Mouse (Mus musculus): ENCODE data around the gene Olfr761. TPM values are rescaled to one million over a fixed set of nuclear protein-coding genes. Genes with fewer than 3 reads are reported as not detected.
"Not testable (repeated sequence)": the region's sequence is repeated elsewhere in the genome, so short reads cannot be mapped to it uniquely, and the experiment has no call there.

Gene Olfr761
- total RNA-seq (2021): not detected
- long read RNA-seq, experiment 1: 0 reads
- long read RNA-seq, experiment 2: 0 reads

DNA sequence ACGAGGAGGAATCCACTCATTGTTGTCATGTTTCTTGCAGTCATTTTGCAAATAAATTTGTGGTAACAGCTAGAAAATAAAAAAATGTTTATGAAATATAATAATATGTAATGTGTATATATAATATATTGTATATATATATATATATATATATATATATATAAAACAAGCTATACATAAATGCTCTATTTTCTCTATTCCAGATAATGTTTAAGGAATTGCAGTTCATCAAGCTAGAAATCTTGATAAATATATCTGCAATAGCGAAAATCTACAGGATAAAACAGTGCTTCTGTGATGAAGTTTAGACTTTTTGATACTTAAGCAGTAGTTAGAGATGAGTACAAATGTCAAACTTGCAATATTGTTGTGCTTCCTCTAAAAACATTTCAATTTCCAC is at the start of gene Olfr761:
Olfr761 (minus strand) TSS at position 101 of the 400 bp plus-strand sequence.
- DNase-seq (ENCODE audit: low spot score): no peak

- DNase-seq (ENCODE audit: low spot score): no peak
These were observed 42.9 kb upstream of the Olfr761 start for GRCm38 (mm10) chr17:37995635-37996307.

GRCm38 (mm10) chr17:37990453-37990961 is 37.6 kb upstream of the Olfr761 start:
- DNase-seq (ENCODE audit: low spot score): no peak

DNA sequence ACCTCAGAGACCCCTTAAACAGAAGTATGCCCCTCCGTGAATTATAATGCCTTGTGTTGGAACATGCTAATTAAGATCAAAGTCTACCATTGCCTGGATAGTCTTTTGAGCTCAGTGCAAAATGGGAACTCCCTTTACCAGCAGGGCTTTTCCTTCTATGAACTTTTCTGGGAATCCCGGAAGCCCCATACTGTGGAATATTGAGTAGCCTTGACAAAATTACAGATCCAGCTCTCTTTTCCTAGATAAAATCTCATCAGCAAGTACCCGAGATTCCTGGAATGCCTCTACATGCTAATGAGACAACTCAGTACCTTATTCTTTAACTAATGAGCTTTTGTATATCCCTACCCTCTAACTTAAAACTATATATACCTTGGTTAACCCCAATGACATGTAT is 20.7 kb upstream of the Olfr761 start:
- no peak for DNase-seq (ENCODE audit: low spot score)

DNA sequence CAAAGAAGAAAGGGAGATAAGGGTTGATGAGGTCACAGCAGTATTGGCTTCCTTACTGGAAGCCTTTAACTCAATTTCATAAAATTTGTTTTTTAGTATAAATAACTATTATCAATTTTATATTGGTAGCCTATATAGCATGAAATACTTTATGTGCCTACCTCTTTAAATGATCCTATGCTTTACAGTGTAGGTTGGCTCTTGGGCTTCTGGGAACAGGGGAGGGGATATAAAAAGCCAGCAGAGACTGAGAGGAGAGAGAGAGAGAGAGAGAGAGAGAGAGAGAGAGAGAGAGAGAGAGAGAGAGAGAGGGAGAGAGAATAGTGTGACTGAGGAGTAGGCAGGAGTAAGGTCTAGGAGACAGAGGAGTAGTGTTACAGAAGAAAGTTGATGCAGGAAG is 32.6 kb downstream of the Olfr761 start, which contains the start of gene Olfr128:
Olfr128 (plus strand) TSS at position 301 of the 400 bp plus-strand sequence.
- no peak for DNase-seq (ENCODE audit: low spot score)

DNA sequence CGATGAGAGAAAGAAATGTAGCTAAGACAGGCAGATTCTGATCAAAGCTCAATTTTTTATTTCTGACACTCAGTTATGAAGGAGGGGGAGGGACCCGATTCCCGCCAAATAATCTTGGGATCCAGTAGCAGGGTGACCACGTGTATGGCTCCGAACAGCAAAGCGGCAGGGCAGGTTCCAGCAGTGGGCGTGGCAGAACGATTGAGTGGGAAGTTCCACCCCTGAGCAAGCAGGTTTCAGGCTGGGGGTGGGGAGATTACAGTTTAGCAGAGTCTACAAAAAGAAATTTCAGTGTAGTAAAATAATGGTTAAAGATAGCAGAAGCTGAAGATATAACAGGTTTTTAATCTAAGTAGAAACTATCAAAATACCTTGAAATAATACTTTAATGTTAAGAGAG is 46.1 kb downstream of the Olfr761 start:
- DNase-seq (ENCODE audit: low spot score): not testable (repeated sequence)

Other genes with a start within 250 kb of the Olfr761 start
- not detected for gene Olfr120, start 231.3 kb downstream of the Olfr761 start, total RNA-seq (2021)
- gene Olfr121, start 204.2 kb downstream of the Olfr761 start, total RNA-seq (2021): not detected
- gene Olfr122, start 184.5 kb downstream of the Olfr761 start, total RNA-seq (2021): not detected
- not detected for gene Olfr123, start 159.6 kb downstream of the Olfr761 start, total RNA-seq (2021)
- not detected for gene Olfr124, start 153.2 kb downstream of the Olfr761 start, total RNA-seq (2021)
- not detected for gene Olfr125, start 120.1 kb downstream of the Olfr761 start, total RNA-seq (2021)
- gene Olfr126, start 105.6 kb downstream of the Olfr761 start, total RNA-seq (2021): not detected
- gene Olfr127, start 52.6 kb downstream of the Olfr761 start, total RNA-seq (2021): not detected
- gene Olfr128, start 32.5 kb downstream of the Olfr761 start, total RNA-seq (2021): not detected
- not detected for gene Olfr129, start 107.0 kb upstream of the Olfr761 start, total RNA-seq (2021)
- gene Olfr130, start 110.8 kb upstream of the Olfr761 start, total RNA-seq (2021): not detected
- gene Olfr131, start 135.6 kb upstream of the Olfr761 start, total RNA-seq (2021): not detected
- not detected for gene Olfr132, start 181.4 kb upstream of the Olfr761 start, total RNA-seq (2021)
- gene Olfr133, start 192.2 kb upstream of the Olfr761 start, total RNA-seq (2021): not detected
- not detected for gene Olfr134, start 218.3 kb upstream of the Olfr761 start, total RNA-seq (2021)

Data from gastrocnemius, adult 18-20 months (tissue).